Mouse (Mus musculus) intestine, embryonic 15.5 days (tissue): Measurements from ENCODE around the gene Rtkn2. TPM values are rescaled to one million over a fixed set of nuclear protein-coding genes. Genes with fewer than 3 reads are reported as not detected.

ENCODE experiments used
- ATAC-seq: fragments of 200-750 bp; cut with Nextera tagmentation; 2 replicates; pipeline ENCODE4 v1.8.0; 2017; ENCODE audit warnings: moderate TSS enrichment, moderate library complexity
- H3K27ac ChIP-seq: fragments of 300-500 bp; sonication (generic); 2 replicates; pipeline ENCODE4 v1.5.1; 2015; ENCODE audit warnings: mild to moderate bottlenecking, inconsistent platforms
- H3K27me3 ChIP-seq: fragments of 300-500 bp; sonication (generic); replicated peaks from 2 replicates; pipeline ENCODE4 v1.6.1; 2015; ENCODE audit warnings: inconsistent platforms
- H3K36me3 ChIP-seq: fragments of 300-500 bp; sonication (generic); 2 replicates; pipeline ENCODE4 v1.6.1; 2015; ENCODE audit warnings: inconsistent platforms
- H3K4me1 ChIP-seq: fragments of 300-500 bp; sonication (generic); replicated peaks from 2 replicates; pipeline ENCODE4 v1.6.1; 2015; ENCODE audit warnings: inconsistent platforms
- H3K4me2 ChIP-seq: fragments of 300-500 bp; sonication (generic); replicated peaks from 2 replicates; pipeline ENCODE4 v1.6.1; 2015; ENCODE audit warnings: mild to moderate bottlenecking, inconsistent platforms
- H3K4me3 ChIP-seq: fragments of 300-500 bp; sonication (generic); replicated peaks from 2 replicates; pipeline ENCODE4 v1.5.1; 2015; ENCODE audit warnings: inconsistent platforms
- H3K9ac ChIP-seq: fragments of 300-500 bp; sonication (generic); 2 replicates; pipeline ENCODE4 v1.6.1; 2015; ENCODE audit warnings: inconsistent platforms
- H3K9me3 ChIP-seq: fragments of 300-500 bp; sonication (generic); 2 replicates; pipeline ENCODE4 v1.6.1; 2016; ENCODE audit warnings: inconsistent platforms
- WGBS: fragments of 180-500 bp; shearing (Covaris S2); methylation state at CpG from one replicate; pipeline ENCODE4 v1.1.7; 2015; 5-methylcytosine and 5-hydroxymethylcytosine counted together
- polyA plus RNA-seq: library from polyadenylated mRNA; unstranded; fragments of >200 nt; fragmentation: Nextera tagmentation; extraction: Ambion mirVana; gene quantifications from 2 replicates; pipeline ENCODE4 v1.2.1, GENCODE M21; 2015

Rtkn2 gene
- polyA plus RNA-seq, 1 experiment from 2014 or later = 6.1 TPM

GRCm38 (mm10) chr10:67965251-67965986, 14.0 kb upstream of the Rtkn2 start:
- WGBS = 86% methylated on average over 4 of the region's 4 CpGs

DNA sequence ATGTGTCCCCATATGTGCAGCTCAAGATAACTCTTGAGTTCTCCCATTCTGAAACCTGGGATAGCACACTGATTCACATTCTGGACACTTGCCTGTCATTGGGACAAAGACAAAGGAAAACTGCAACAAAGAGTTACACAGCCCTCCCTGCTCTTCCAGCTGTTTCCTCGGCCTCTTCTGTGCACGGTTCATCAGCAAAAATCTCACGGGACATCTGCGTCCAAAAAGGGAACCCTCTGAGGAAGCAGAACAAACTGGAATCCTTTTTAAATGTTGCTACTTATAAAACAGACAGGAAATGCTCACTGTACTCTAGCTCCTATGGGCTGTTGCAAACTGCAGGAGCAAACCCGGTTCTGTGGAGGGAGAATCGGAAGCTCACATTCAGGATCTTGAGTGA, 13.3 kb upstream of the Rtkn2 start:
- Histone ChIP-seq H3K27ac (no peak overlapping the region), H3K9me3 (no peaks in the 10 kb centered on the region), H3K4me1 (no peaks in the 10 kb centered on the region), H3K4me2 (no peak overlapping the region), H3K4me3 (no peak overlapping the region), H3K36me3 (no peaks in the 10 kb centered on the region), H3K27me3 (no peaks in the 10 kb centered on the region), H3K9ac (no peak overlapping the region)
- WGBS = 58% methylated on average over 6 of the region's 6 CpGs
- ATAC-seq = no peak

More at GRCm38 (mm10) chr10:67965251-67965986, 14.0 kb upstream of the Rtkn2 start:
- Histone ChIP-seq H3K9me3 (no peaks in the 10 kb centered on the region), H3K9ac (no peak overlapping the region), H3K4me2 (no peak overlapping the region), H3K4me1 (no peaks in the 10 kb centered on the region), H3K36me3 (no peaks in the 10 kb centered on the region), H3K27ac (no peak overlapping the region), H3K27me3 (no peaks in the 10 kb centered on the region), H3K4me3 (no peak overlapping the region)
- no peak for ATAC-seq

- 74% methylated on average over 2 of the region's 2 CpGs for WGBS
- no peak overlapping the region for H3K27ac ChIP-seq
- no peak for ATAC-seq
- H3K9me3 ChIP-seq = no peaks in the 10 kb centered on the region
- H3K9ac ChIP-seq = no peak overlapping the region
- H3K4me2 ChIP-seq = no peak overlapping the region
- H3K4me1 ChIP-seq = no peaks in the 10 kb centered on the region
- no peak overlapping the region for H3K4me3 ChIP-seq
- H3K36me3 ChIP-seq = no peaks in the 10 kb centered on the region
- no peaks in the 10 kb centered on the region for H3K27me3 ChIP-seq
These were observed 12.4 kb upstream of the Rtkn2 start for GRCm38 (mm10) chr10:67966983-67967382.

DNA sequence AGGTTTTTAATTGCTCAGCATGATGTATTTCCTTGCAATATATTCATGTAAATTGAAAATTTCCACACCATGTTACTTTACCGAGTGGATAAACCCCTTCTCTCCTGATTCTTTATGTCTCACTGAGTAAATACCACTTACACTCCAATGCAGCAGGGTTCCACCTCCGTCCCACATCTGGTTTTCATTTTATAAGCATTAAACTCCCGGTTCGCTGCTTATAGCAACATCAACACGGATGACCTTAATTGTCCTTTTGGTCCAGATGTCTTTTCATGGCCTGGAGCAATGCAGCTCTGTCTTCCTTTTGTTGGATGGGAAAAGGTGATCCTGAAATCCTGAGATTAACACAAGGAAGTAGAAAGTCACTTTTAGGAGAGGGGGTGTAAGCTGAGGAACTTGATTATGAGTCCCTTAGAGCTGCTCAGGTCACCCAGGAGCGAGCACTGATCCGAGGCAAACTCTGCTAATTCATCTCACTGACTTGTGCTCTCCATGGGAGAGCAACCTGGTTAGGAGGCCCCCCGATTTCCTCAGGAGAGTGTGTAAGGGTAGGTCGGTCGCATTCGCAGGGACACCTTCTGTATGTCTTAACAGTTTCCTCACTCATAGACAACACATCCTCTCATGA, 8.1 kb upstream of the Rtkn2 start:
- WGBS = 71% methylated on average over 11 of the region's 11 CpGs
- no peaks in the 10 kb centered on the region for H3K36me3 ChIP-seq
- no peaks in the 10 kb centered on the region for H3K9me3 ChIP-seq
- no peak overlapping the region for H3K4me2 ChIP-seq
- no peak overlapping the region for H3K9ac ChIP-seq
- H3K27me3 ChIP-seq = no peaks in the 10 kb centered on the region
- no peaks in the 10 kb centered on the region for H3K4me1 ChIP-seq
- no peak overlapping the region for H3K4me3 ChIP-seq
- H3K27ac ChIP-seq = no peak overlapping the region
- no peak for ATAC-seq

DNA sequence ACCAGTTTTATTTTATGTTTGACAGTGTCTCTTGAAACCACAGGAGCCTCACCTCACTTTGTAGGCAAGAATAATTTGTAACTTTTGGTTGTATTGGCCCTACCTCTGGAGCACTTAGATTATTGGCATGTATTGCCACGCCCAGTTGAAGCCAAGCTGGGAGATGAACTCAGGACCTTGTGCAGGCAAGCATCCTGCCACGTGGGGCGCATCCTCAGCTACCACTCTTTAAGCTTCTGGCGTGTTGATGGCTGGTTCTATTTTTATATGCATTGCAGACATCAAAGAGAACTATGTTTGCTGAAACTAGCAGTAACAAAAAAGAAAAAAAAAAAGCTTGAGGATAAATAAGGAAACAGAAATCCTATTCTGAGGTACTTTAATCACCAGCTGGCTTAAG, 2.1 kb upstream of the Rtkn2 start:
- Histone ChIP-seq H3K4me1 (no peaks in the 10 kb centered on the region), H3K36me3 (no peaks in the 10 kb centered on the region), H3K9ac (no peak overlapping the region), H3K4me2 (no peak overlapping the region), H3K27me3 (no peaks in the 10 kb centered on the region), H3K27ac (no peak overlapping the region), H3K4me3 (no peak overlapping the region), H3K9me3 (no peaks in the 10 kb centered on the region)
- 62% methylated on average over 4 of the region's 4 CpGs for WGBS
- ATAC-seq = no peak

DNA sequence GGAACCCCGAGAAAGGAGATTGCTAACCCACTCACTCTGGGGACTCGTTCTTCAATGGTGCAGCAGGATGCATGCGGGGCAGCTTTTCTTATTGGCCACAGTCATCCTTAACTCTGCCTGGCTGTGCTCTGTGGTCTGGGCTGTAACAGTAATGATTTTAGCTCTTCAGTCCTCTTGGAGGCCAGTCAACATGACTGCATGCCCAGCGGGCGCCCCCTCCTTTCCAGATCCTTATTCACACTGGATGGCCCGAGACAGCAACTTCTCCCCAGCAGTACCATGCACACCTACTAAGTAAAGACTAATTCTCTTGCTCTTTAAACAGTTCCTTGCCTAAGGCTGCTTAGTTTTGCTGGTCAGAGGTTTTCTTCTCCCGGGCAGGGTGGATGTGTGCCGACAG, 4.4 kb downstream of the Rtkn2 start:
- 93% methylated on average over 8 of the region's 8 CpGs for WGBS
- Histone ChIP-seq H3K4me2 (no peak overlapping the region), H3K4me3 (no peak overlapping the region), H3K36me3 (no peaks in the 10 kb centered on the region), H3K4me1 (no peaks in the 10 kb centered on the region), H3K9me3 (no peaks in the 10 kb centered on the region), H3K27ac (no peak overlapping the region), H3K27me3 (no peaks in the 10 kb centered on the region), H3K9ac (no peak overlapping the region)
- no peak for ATAC-seq

DNA sequence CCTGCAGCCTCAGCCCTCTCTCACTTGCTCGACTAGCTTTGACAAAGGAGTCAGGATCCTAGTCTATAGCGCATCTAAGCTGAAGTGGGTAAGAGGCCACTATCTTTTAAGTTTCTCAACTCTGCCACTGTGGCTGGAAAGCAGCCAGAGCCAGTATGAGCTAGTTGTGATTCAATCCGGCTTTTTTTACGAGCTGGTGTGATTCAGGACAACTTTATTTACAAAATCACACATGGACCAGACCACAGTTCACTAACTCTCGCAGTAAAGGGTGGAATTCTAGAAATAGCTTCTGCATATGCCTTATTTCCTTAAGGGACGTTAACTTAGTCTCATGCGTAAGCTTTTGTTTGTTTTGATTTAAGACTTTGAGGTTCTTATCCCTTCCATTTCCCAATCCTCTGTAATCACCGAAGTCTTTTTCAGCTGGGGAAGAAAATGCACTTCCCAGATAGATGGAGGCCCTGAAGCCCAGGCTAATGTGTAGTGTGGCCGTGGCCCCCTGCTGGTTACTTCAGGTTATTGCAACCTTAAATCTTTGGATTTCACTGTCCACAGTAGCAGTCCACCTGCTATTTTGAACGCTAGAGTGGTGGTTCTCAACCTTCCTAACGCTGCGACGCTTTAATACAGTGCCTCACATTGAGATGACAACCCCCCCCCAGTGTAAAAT, 5.0 kb downstream of the Rtkn2 start:
- no peak overlapping the region for H3K9ac ChIP-seq
- no peaks in the 10 kb centered on the region for H3K36me3 ChIP-seq
- H3K4me1 ChIP-seq = no peaks in the 10 kb centered on the region
- no peaks in the 10 kb centered on the region for H3K27me3 ChIP-seq
- no peak overlapping the region for H3K4me3 ChIP-seq
- H3K27ac ChIP-seq = no peak overlapping the region
- H3K4me2 ChIP-seq = no peak overlapping the region
- 31% methylated on average over 13 of the region's 13 CpGs for WGBS
- H3K9me3 ChIP-seq = no peaks in the 10 kb centered on the region
- ATAC-seq = peak; percentile 46; the same call in 1 of the 2 replicates

GRCm38 (mm10) chr10:67985100-67985499, 5.7 kb downstream of the Rtkn2 start:
- WGBS = 87% methylated on average over 17 of the region's 17 CpGs
- no peak overlapping the region for H3K9ac ChIP-seq
- H3K4me3 ChIP-seq = no peak overlapping the region
- H3K4me2 ChIP-seq = no peak overlapping the region
- no peak for ATAC-seq
- no peak overlapping the region for H3K27ac ChIP-seq
- H3K4me1 ChIP-seq = no peaks in the 10 kb centered on the region
- no peaks in the 10 kb centered on the region for H3K9me3 ChIP-seq
- no peaks in the 10 kb centered on the region for H3K36me3 ChIP-seq
- no peaks in the 10 kb centered on the region for H3K27me3 ChIP-seq

GRCm38 (mm10) chr10:67995356-67995755, 16.0 kb downstream of the Rtkn2 start:
- Histone ChIP-seq H3K9ac (no peak overlapping the region), H3K4me1 (no peaks in the 10 kb centered on the region), H3K9me3 (no peaks in the 10 kb centered on the region), H3K27ac (no peak overlapping the region), H3K4me2 (no peak overlapping the region), H3K27me3 (no peaks in the 10 kb centered on the region), H3K36me3 (no peaks in the 10 kb centered on the region), H3K4me3 (no peak overlapping the region)
- WGBS = 82% methylated on average over 12 of the region's 12 CpGs
- ATAC-seq = no peak

DNA sequence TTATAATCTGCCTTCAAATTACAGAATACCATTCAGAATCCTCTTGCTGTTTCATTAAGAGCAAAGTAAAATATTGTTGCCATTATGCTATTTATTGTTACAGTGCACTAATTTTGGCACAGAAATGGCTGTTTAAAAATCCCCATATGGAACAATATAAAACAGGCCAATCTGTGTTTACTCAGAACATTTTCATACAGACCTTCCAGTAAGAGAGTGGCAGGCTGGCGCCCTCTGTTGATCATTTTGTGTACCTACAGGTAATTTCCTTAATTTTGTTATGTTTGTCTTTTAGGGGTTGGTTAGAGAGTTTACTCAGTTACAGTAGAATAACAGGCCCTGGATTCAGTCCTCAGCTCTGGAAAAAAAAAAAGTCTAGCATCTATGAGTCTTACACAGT, 16.8 kb downstream of the Rtkn2 start:
- Histone ChIP-seq H3K9ac (no peak overlapping the region), H3K4me2 (no peak overlapping the region), H3K27me3 (no peaks in the 10 kb centered on the region), H3K4me3 (no peak overlapping the region), H3K9me3 (no peaks in the 10 kb centered on the region), H3K36me3 (no peaks in the 10 kb centered on the region), H3K27ac (no peak overlapping the region), H3K4me1 (no peaks in the 10 kb centered on the region)
- 2% methylated on average over 1 of the region's 1 CpGs for WGBS
- ATAC-seq = no peak

GRCm38 (mm10) chr10:67998116-67998635, 18.8 kb downstream of the Rtkn2 start:
- H3K9ac ChIP-seq = no peak overlapping the region
- H3K9me3 ChIP-seq = no peaks in the 10 kb centered on the region
- H3K4me2 ChIP-seq = no peak overlapping the region
- no peaks in the 10 kb centered on the region for H3K4me1 ChIP-seq
- no peak overlapping the region for H3K27ac ChIP-seq
- H3K4me3 ChIP-seq = no peak overlapping the region
- no peaks in the 10 kb centered on the region for H3K36me3 ChIP-seq
- no peak for ATAC-seq
- no peaks in the 10 kb centered on the region for H3K27me3 ChIP-seq
- WGBS = 41% methylated on average over 13 of the region's 13 CpGs

GRCm38 (mm10) chr10:67999170-67999569, 19.8 kb downstream of the Rtkn2 start:
- no peak overlapping the region for H3K9ac ChIP-seq
- H3K4me3 ChIP-seq = no peak overlapping the region
- H3K27me3 ChIP-seq = no peaks in the 10 kb centered on the region
- H3K27ac ChIP-seq = no peak overlapping the region
- no peaks in the 10 kb centered on the region for H3K4me1 ChIP-seq
- ATAC-seq = no peak
- no peaks in the 10 kb centered on the region for H3K9me3 ChIP-seq
- H3K36me3 ChIP-seq = no peaks in the 10 kb centered on the region
- no peak overlapping the region for H3K4me2 ChIP-seq
- 87% methylated on average over 10 of the region's 10 CpGs for WGBS
